Mouse (Mus musculus) urinary bladder, postnatal 10 days (tissue): ENCODE measurements around the gene Arf6.
"Not testable (repeated sequence)": the region's sequence is repeated elsewhere in the genome, so short reads cannot be mapped to it uniquely, and the experiment has no call there.

ENCODE experiments used
- DNase-seq: peaks from one replicate; pipeline ENCODE4 v3.0.0; 2022; ENCODE audit warnings: low spot score

The Arf6 gene

GRCm38 (mm10) chr12:69371854-69372671, at the start of gene Arf6, which contains the start of gene Gm9887:
TSS of gene Arf6 (plus strand) at chr12:69372150.
TSS of gene Gm9887 (minus strand) at chr12:69372458.
- peak; percentile 98 for DNase-seq

GRCm38 (mm10) chr12:69331187-69331586, 40.8 kb upstream of the Arf6 start:
- no peak for DNase-seq

- DNase-seq: no peak
Observed at GRCm38 (mm10) chr12:69332147-69332546, 39.8 kb upstream of the Arf6 start.

- no peak for DNase-seq
Observed at GRCm38 (mm10) chr12:69333547-69333946, 38.4 kb upstream of the Arf6 start.

- DNase-seq: no peak
Observed at GRCm38 (mm10) chr12:69349928-69350327, 22.0 kb upstream of the Arf6 start.

- no peak for DNase-seq
Observed at GRCm38 (mm10) chr12:69351685-69352084, 20.3 kb upstream of the Arf6 start.

GRCm38 (mm10) chr12:69356546-69357299, 15.2 kb upstream of the Arf6 start, which contains the start of gene Nemf:
TSS of gene Nemf (minus strand) at chr12:69357165.
- DNase-seq: peak; percentile 36

- DNase-seq: no peak
Observed at GRCm38 (mm10) chr12:69357300-69357646, 14.7 kb upstream of the Arf6 start.

GRCm38 (mm10) chr12:69360655-69360996, 11.3 kb upstream of the Arf6 start:
- no peak for DNase-seq

- DNase-seq: peak; percentile 98
Observed at GRCm38 (mm10) chr12:69360997-69361899, 10.7 kb upstream of the Arf6 start.

- DNase-seq: no peak
Observed at GRCm38 (mm10) chr12:69361919-69362318, 10.0 kb upstream of the Arf6 start.

- DNase-seq: no peak
Observed at GRCm38 (mm10) chr12:69362388-69362787, 9.6 kb upstream of the Arf6 start.

GRCm38 (mm10) chr12:69363110-69363509, 8.8 kb upstream of the Arf6 start:
- not testable (repeated sequence) for DNase-seq

GRCm38 (mm10) chr12:69363899-69364762, 7.8 kb upstream of the Arf6 start:
- peak; percentile 45 for DNase-seq

GRCm38 (mm10) chr12:69365757-69366156, 6.2 kb upstream of the Arf6 start:
- DNase-seq: no peak

GRCm38 (mm10) chr12:69366424-69366823, 5.5 kb upstream of the Arf6 start:
- DNase-seq: no peak

- DNase-seq: no peak
Observed at GRCm38 (mm10) chr12:69367557-69367956, 4.4 kb upstream of the Arf6 start.

GRCm38 (mm10) chr12:69370936-69371335, 1.0 kb upstream of the Arf6 start:
- no peak for DNase-seq

GRCm38 (mm10) chr12:69371421-69371853, 513 bp upstream of the Arf6 start:
- no peak for DNase-seq

GRCm38 (mm10) chr12:69372731-69373331, 881 bp downstream of the Arf6 start:
- DNase-seq: no peak
